Mouse (Mus musculus) frontal cortex, postnatal 36 days (tissue): ENCODE measurements around the gene Ybx1.
"Not testable (repeated sequence)": the region's sequence is repeated elsewhere in the genome, so short reads cannot be mapped to it uniquely, and the experiment has no call there.

Experiments used
- DNase-seq, 2 experiments: peaks; one replicate each; pipeline ENCODE4 v3.0.0; 2022; ENCODE audit warnings: low spot score in 2 of 2

Gene Ybx1

GRCm38 (mm10) chr4:119294415-119295133 is at the start of gene Ybx1:
TSS of gene Ybx1 (minus strand) at chr4:119294604.
- DNase-seq, result peak; percentile 100

GRCm38 (mm10) chr4:119338861-119339361 is 44.5 kb upstream of the Ybx1 start:
- peak; percentile 30 to 32 for DNase-seq

- DNase-seq, result peak; percentile 2 to 14
Observed at GRCm38 (mm10) chr4:119338422-119338821, 44.0 kb upstream of the Ybx1 start.

GRCm38 (mm10) chr4:119333487-119333886 is 39.1 kb upstream of the Ybx1 start:
- no peak for DNase-seq

GRCm38 (mm10) chr4:119320896-119321550 is 26.6 kb upstream of the Ybx1 start:
- DNase-seq, result peak in 1 of 2 experiments; percentile 4

- peak; percentile 96 for DNase-seq
Observed at GRCm38 (mm10) chr4:119320131-119320830, 25.9 kb upstream of the Ybx1 start, which contains the start of gene Ppih. TSS of gene Ppih (minus strand) at chr4:119320546.

- DNase-seq, result no peak
Observed at GRCm38 (mm10) chr4:119313756-119314155, 19.4 kb upstream of the Ybx1 start.

- DNase-seq, result no peak
Observed at GRCm38 (mm10) chr4:119305418-119305817, 11.0 kb upstream of the Ybx1 start.

- DNase-seq, result no peak
Observed at GRCm38 (mm10) chr4:119303291-119303690, 8.9 kb upstream of the Ybx1 start.

- DNase-seq, result no peak
Observed at GRCm38 (mm10) chr4:119301777-119302176, 7.4 kb upstream of the Ybx1 start.

- no peak for DNase-seq
Observed at GRCm38 (mm10) chr4:119300761-119301160, 6.4 kb upstream of the Ybx1 start.

GRCm38 (mm10) chr4:119297361-119297760 is 3.0 kb upstream of the Ybx1 start:
- DNase-seq, result no peak

GRCm38 (mm10) chr4:119295134-119295453 is 690 bp upstream of the Ybx1 start:
- DNase-seq, result peak in 1 of 2 experiments; percentile 4

GRCm38 (mm10) chr4:119293574-119294258 is 688 bp downstream of the Ybx1 start:
- DNase-seq, result peak; percentile 17 to 22

GRCm38 (mm10) chr4:119292771-119293573 is 1.4 kb downstream of the Ybx1 start:
- peak; percentile 61 to 68 for DNase-seq

GRCm38 (mm10) chr4:119291921-119292320 is 2.5 kb downstream of the Ybx1 start:
- no peak for DNase-seq

GRCm38 (mm10) chr4:119285336-119285735 is 9.1 kb downstream of the Ybx1 start:
- DNase-seq, result no peak

GRCm38 (mm10) chr4:119284861-119285260 is 9.5 kb downstream of the Ybx1 start:
- no peak for DNase-seq

GRCm38 (mm10) chr4:119278784-119279183 is 15.6 kb downstream of the Ybx1 start:
- DNase-seq, result not testable (repeated sequence)

- no peak for DNase-seq
Observed at GRCm38 (mm10) chr4:119275726-119276125, 18.7 kb downstream of the Ybx1 start.

- DNase-seq, result no peak
Observed at GRCm38 (mm10) chr4:119275226-119275625, 19.2 kb downstream of the Ybx1 start.
